Mouse (Mus musculus): ENCODE results near the gene Rdh13. TPM values are rescaled to one million over a fixed set of nuclear protein-coding genes. Genes with fewer than 3 reads are reported as not detected.

Gene Rdh13
- 28.3 and 29.1 TPM in 2 replicates for polyA plus RNA-seq (2014; fragmentation: Nextera tagmentation; extraction: Ambion mirVana)

- under 1% methylated on average over 35 of the region's 35 CpGs for WGBS
- H3K36me3 ChIP-seq (ENCODE audit: control insufficient read depth, insufficient read depth, low read length), result peaks cover 7% of the 10 kb centered on the region
- no peaks in the 10 kb centered on the region for H3K27me3 ChIP-seq (ENCODE audit: control insufficient read depth, insufficient read depth, low read length)
- H3K9ac ChIP-seq (ENCODE audit: low read depth, low read length), result peak within 1 kb of the TSS; percentile 79
- H3K4me2 ChIP-seq (replicated peaks; ENCODE audit: low read depth, low read length), result peak within 1 kb of the TSS; percentile 59
- no peaks in the 10 kb centered on the region for H3K4me1 ChIP-seq (replicated peaks; ENCODE audit: control insufficient read depth, insufficient read depth, low read length)
- H3K27ac ChIP-seq (ENCODE audit: low read depth, low read length), result no peak within 1 kb of the TSS
- DNase-seq (ENCODE audit: low spot score) (peak; percentile 90), ATAC-seq (ENCODE audit: low FRiP score) (peak; percentile 97)
- no peaks in the 10 kb centered on the region for H3K9me3 ChIP-seq (ENCODE audit: control insufficient read depth, low read length)
- peak within 1 kb of the TSS; percentile 74 for H3K4me3 ChIP-seq (ENCODE audit: low read depth, low read length)
Observed at GRCm38 (mm10) chr7:4445216-4445791, at the start of gene Rdh13. Rdh13 (minus strand) TSS chr7:4445649.

GRCm38 (mm10) chr7:4493991-4494390 lies 48.5 kb upstream of the Rdh13 start:
- no peaks in the 10 kb centered on the region for H3K9me3 ChIP-seq (ENCODE audit: control insufficient read depth, low read length)
- WGBS, result 89% methylated on average over 1 of the region's 1 CpGs
- no peak overlapping the region for H3K4me3 ChIP-seq (ENCODE audit: low read depth, low read length)
- H3K4me2 ChIP-seq (replicated peaks; ENCODE audit: low read depth, low read length), result no peak overlapping the region
- no peak overlapping the region for H3K27ac ChIP-seq (ENCODE audit: low read depth, low read length)
- DNase-seq (ENCODE audit: low spot score), result no peak
- H3K9ac ChIP-seq (ENCODE audit: low read depth, low read length), result no peak overlapping the region
- peaks cover 3% of the 10 kb centered on the region for H3K4me1 ChIP-seq (replicated peaks; ENCODE audit: control insufficient read depth, insufficient read depth, low read length)
- peaks cover 8% of the 10 kb centered on the region for H3K36me3 ChIP-seq (ENCODE audit: control insufficient read depth, insufficient read depth, low read length)
- no peak for ATAC-seq (ENCODE audit: low FRiP score)
- no peaks in the 10 kb centered on the region for H3K27me3 ChIP-seq (ENCODE audit: control insufficient read depth, insufficient read depth, low read length)

DNA sequence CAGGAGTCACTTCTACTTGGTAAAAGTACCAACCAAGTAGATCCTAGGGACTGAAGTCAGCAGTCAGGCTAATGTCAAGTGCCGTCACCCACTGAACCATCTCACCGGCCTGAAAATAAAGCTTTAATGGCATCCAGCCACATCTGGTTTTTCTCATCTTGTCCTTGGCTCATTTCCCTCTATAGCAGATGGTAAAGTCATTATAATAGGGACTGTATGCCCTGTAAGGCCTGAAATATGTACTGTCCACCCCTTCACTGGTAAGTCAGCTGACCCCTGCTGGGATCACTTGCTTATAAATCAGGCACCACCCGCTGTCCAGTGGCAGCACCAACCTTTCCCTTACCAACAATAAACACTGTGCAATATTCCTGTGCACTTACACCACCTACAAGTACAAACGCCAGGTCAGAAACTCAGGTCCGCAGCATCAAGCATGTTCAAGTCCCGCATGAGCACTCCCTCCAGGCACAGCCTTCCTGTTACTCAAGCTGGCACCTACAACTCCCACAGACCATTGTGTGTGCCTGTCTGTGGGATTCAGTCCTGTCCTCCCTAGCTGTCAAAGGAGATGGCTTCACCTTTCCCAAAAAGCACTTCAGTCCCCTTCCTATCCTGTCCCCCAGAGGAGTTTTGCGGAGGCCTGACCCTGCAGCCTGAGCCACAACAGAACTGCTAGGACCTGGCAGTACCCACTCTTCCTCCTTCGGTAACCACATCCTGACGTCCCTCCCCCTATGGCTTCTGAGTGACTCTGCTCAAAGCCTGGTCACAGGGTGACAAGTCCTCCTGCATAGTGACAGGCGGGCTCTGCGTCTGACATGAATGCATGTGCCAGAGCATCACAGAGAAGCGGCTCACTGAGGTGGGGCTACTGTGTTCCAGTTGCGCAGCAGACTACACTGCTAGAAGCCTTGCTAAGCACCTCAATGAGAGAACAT lies 47.1 kb upstream of the Rdh13 start:
- Histone ChIP-seq H3K36me3 (ENCODE audit: control insufficient read depth, insufficient read depth, low read length) (peaks cover 8% of the 10 kb centered on the region), H3K4me3 (ENCODE audit: low read depth, low read length) (no peak overlapping the region), H3K9me3 (ENCODE audit: control insufficient read depth, low read length) (no peaks in the 10 kb centered on the region), H3K27me3 (ENCODE audit: control insufficient read depth, insufficient read depth, low read length) (no peaks in the 10 kb centered on the region), H3K4me2 (replicated peaks; ENCODE audit: low read depth, low read length) (no peak overlapping the region), H3K27ac (ENCODE audit: low read depth, low read length) (no peak overlapping the region), H3K4me1 (replicated peaks; ENCODE audit: control insufficient read depth, insufficient read depth, low read length) (no peaks in the 10 kb centered on the region), H3K9ac (ENCODE audit: low read depth, low read length) (no peak overlapping the region)
- WGBS, result 87% methylated on average over 13 of the region's 13 CpGs
- no peak for DNase-seq (ENCODE audit: low spot score)
- no peak for ATAC-seq (ENCODE audit: low FRiP score)

- peaks cover 8% of the 10 kb centered on the region for H3K36me3 ChIP-seq (ENCODE audit: control insufficient read depth, insufficient read depth, low read length)
Observed at GRCm38 (mm10) chr7:4491308-4491707, 45.9 kb upstream of the Rdh13 start.

DNA sequence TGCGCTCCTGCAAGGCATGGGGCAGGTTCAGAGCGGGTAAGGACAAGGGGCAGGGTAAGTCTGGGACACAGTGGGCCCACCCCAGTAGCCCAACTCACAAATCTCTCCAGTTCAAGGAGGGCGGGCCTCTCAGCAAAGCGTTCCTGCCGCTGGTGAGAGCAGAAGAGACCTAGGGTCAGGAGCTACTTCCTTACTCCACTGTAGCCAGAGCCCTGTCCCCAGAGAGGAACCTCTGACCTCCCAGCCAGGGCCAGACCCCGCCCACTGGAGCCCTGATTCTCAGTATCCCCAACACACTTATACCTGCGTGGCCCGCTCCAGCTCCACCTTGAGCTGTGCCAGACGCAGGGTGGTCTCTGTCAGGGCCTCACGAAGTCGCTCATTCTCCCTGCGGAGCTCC lies 36.8 kb upstream of the Rdh13 start:
- H3K27me3 ChIP-seq (ENCODE audit: control insufficient read depth, insufficient read depth, low read length), result peaks cover 2% of the 10 kb centered on the region; the same call in 1 of the 2 replicates
- peaks cover 8% of the 10 kb centered on the region; the same call in 1 of the 2 replicates for H3K4me1 ChIP-seq (replicated peaks; ENCODE audit: control insufficient read depth, insufficient read depth, low read length)
- H3K9ac ChIP-seq (ENCODE audit: low read depth, low read length), result no peak overlapping the region
- WGBS, result 87% methylated on average over 12 of the region's 12 CpGs
- no peak overlapping the region for H3K27ac ChIP-seq (ENCODE audit: low read depth, low read length)
- no peaks in the 10 kb centered on the region for H3K9me3 ChIP-seq (ENCODE audit: control insufficient read depth, low read length)
- peaks cover 22% of the 10 kb centered on the region for H3K36me3 ChIP-seq (ENCODE audit: control insufficient read depth, insufficient read depth, low read length)
- no peak overlapping the region for H3K4me3 ChIP-seq (ENCODE audit: low read depth, low read length)
- ATAC-seq (ENCODE audit: low FRiP score) (no peak), DNase-seq (ENCODE audit: low spot score) (no peak)
- no peak overlapping the region for H3K4me2 ChIP-seq (replicated peaks; ENCODE audit: low read depth, low read length)

More at GRCm38 (mm10) chr7:4491308-4491707, 45.9 kb upstream of the Rdh13 start:
- Histone ChIP-seq H3K27me3 (ENCODE audit: control insufficient read depth, insufficient read depth, low read length) (no peaks in the 10 kb centered on the region), H3K4me1 (replicated peaks; ENCODE audit: control insufficient read depth, insufficient read depth, low read length) (no peaks in the 10 kb centered on the region), H3K4me2 (replicated peaks; ENCODE audit: low read depth, low read length) (no peak overlapping the region), H3K9ac (ENCODE audit: low read depth, low read length) (no peak overlapping the region), H3K4me3 (ENCODE audit: low read depth, low read length) (no peak overlapping the region), H3K27ac (ENCODE audit: low read depth, low read length) (no peak overlapping the region), H3K9me3 (ENCODE audit: control insufficient read depth, low read length) (no peaks in the 10 kb centered on the region)
- DNase-seq (ENCODE audit: low spot score), result no peak
- no peak for ATAC-seq (ENCODE audit: low FRiP score)
- 87% methylated on average over 6 of the region's 6 CpGs for WGBS

GRCm38 (mm10) chr7:4479674-4480073 lies 34.2 kb upstream of the Rdh13 start:
- Histone ChIP-seq H3K4me1 (replicated peaks; ENCODE audit: control insufficient read depth, insufficient read depth, low read length) (peaks cover 8% of the 10 kb centered on the region; the same call in 1 of the 2 replicates), H3K4me2 (replicated peaks; ENCODE audit: low read depth, low read length) (no peak overlapping the region), H3K4me3 (ENCODE audit: low read depth, low read length) (no peak overlapping the region), H3K27me3 (ENCODE audit: control insufficient read depth, insufficient read depth, low read length) (peaks cover 2% of the 10 kb centered on the region; the same call in 1 of the 2 replicates), H3K9me3 (ENCODE audit: control insufficient read depth, low read length) (no peaks in the 10 kb centered on the region), H3K9ac (ENCODE audit: low read depth, low read length) (no peak overlapping the region), H3K36me3 (ENCODE audit: control insufficient read depth, insufficient read depth, low read length) (peaks cover 22% of the 10 kb centered on the region), H3K27ac (ENCODE audit: low read depth, low read length) (no peak overlapping the region)
- DNase-seq (ENCODE audit: low spot score) (peak; percentile 49), ATAC-seq (ENCODE audit: low FRiP score) (no peak)
- 29% methylated on average over 6 of the region's 6 CpGs for WGBS

- peak overlapping the region; percentile 61 for H3K4me2 ChIP-seq (replicated peaks; ENCODE audit: low read depth, low read length)
- H3K27ac ChIP-seq (ENCODE audit: low read depth, low read length), result peak overlapping the region; percentile 63; the same call in 1 of the 2 replicates
- peaks cover 18% of the 10 kb centered on the region for H3K36me3 ChIP-seq (ENCODE audit: control insufficient read depth, insufficient read depth, low read length)
- peak; percentile 28; the same call in 1 of the 2 replicates for ATAC-seq (ENCODE audit: low FRiP score)
- peak overlapping the region; percentile 29; the same call in 1 of the 2 replicates for H3K9ac ChIP-seq (ENCODE audit: low read depth, low read length)
- DNase-seq (ENCODE audit: low spot score), result peak; percentile 34
- H3K27me3 ChIP-seq (ENCODE audit: control insufficient read depth, insufficient read depth, low read length), result peaks cover 8% of the 10 kb centered on the region
- H3K4me3 ChIP-seq (ENCODE audit: low read depth, low read length), result peak overlapping the region; percentile 42
- 2% methylated on average over 16 of the region's 16 CpGs for WGBS
- H3K4me1 ChIP-seq (replicated peaks; ENCODE audit: control insufficient read depth, insufficient read depth, low read length), result peaks cover 8% of the 10 kb centered on the region; the same call in 1 of the 2 replicates
- H3K9me3 ChIP-seq (ENCODE audit: control insufficient read depth, low read length), result no peaks in the 10 kb centered on the region
Observed at GRCm38 (mm10) chr7:4478796-4479291, 33.4 kb upstream of the Rdh13 start.

- peaks cover 13% of the 10 kb centered on the region for H3K36me3 ChIP-seq (ENCODE audit: control insufficient read depth, insufficient read depth, low read length)
- H3K4me1 ChIP-seq (replicated peaks; ENCODE audit: control insufficient read depth, insufficient read depth, low read length), result peaks cover 8% of the 10 kb centered on the region; the same call in 1 of the 2 replicates
- H3K9me3 ChIP-seq (ENCODE audit: control insufficient read depth, low read length), result no peaks in the 10 kb centered on the region
- peak; percentile 85 for DNase-seq (ENCODE audit: low spot score)
- peak overlapping the region; percentile 79 for H3K27ac ChIP-seq (ENCODE audit: low read depth, low read length)
- ATAC-seq (ENCODE audit: low FRiP score), result peak; percentile 98
- H3K27me3 ChIP-seq (ENCODE audit: control insufficient read depth, insufficient read depth, low read length), result peaks cover 12% of the 10 kb centered on the region
- peak overlapping the region; percentile 78 for H3K4me2 ChIP-seq (replicated peaks; ENCODE audit: low read depth, low read length)
- H3K4me3 ChIP-seq (ENCODE audit: low read depth, low read length), result peak overlapping the region; percentile 42
- under 1% methylated on average over 39 of the region's 39 CpGs for WGBS
- peak overlapping the region; percentile 53 for H3K9ac ChIP-seq (ENCODE audit: low read depth, low read length)
Observed at GRCm38 (mm10) chr7:4478021-4478795, 32.8 kb upstream of the Rdh13 start.
